Mouse (Mus musculus): ENCODE results near the gene Pmf1.

GRCm38 (mm10) chr3:88440500-88441381, 30.6 kb upstream of the Pmf1 start:
- TF ChIP-seq POLR2A (IDR thresholded peaks at IDR 0.05; ENCODE audit: insufficient read depth, low read length): no peak
- no peak for TF ChIP-seq EP300 (IDR thresholded peaks at IDR 0.05; ENCODE audit: insufficient read depth, low read depth, low read length)

All from ES-Bruce4 (cell line).